Mouse (Mus musculus) stomach, postnatal 0 days (tissue): ENCODE data around the gene Atxn7l1.

Experiments used
- CTCF ChIP-seq: IDR thresholded peaks from 2 replicates; pipeline ENCODE4 v1.5.1; 2016; ENCODE audit warnings: antibody characterized with exemption, low read depth, mild to moderate bottlenecking, moderate library complexity
- EP300 ChIP-seq: optimal IDR thresholded peaks from 2 replicates; pipeline ENCODE3; 2016; ENCODE audit warnings: antibody characterized with exemption

- TF ChIP-seq CTCF = no peak
- no peak for TF ChIP-seq EP300
These were observed 107.8 kb downstream of the Atxn7l1 start for GRCm38 (mm10) chr12:33255256-33255655.
